Mouse (Mus musculus) left cerebral cortex, adult 18-20 months (tissue): ENCODE results near the gene Slc9a4. TPM values are rescaled to one million over a fixed set of nuclear protein-coding genes. Genes with fewer than 3 reads are reported as not detected.
"Not testable (repeated sequence)": the region's sequence is repeated elsewhere in the genome, so short reads cannot be mapped to it uniquely, and the experiment has no call there.

Experiments used
- DNase-seq, 2 experiments: peaks; one replicate each; pipeline ENCODE4 v3.0.0; 2021 to 2022; ENCODE audit warnings: low spot score in 2 of 2, mixed read lengths in 1 of 2
- long read RNA-seq, 2 experiments: library from polyadenylated mRNA; stranded (forward); transcript quantifications; one replicate each; pipeline ENCODE4 v2.0.0; 2021
- total RNA-seq, 2 experiments: library from RNA; stranded (reverse); gene quantifications; 2 replicates each; pipeline ENCODE4 v1.2.3; 2021

Gene Slc9a4
- under 1 TPM; 0.61 to 0.77 TPM for total RNA-seq
- long read RNA-seq, experiment 1: 0 reads
- long read RNA-seq, experiment 2: 0 reads

DNA sequence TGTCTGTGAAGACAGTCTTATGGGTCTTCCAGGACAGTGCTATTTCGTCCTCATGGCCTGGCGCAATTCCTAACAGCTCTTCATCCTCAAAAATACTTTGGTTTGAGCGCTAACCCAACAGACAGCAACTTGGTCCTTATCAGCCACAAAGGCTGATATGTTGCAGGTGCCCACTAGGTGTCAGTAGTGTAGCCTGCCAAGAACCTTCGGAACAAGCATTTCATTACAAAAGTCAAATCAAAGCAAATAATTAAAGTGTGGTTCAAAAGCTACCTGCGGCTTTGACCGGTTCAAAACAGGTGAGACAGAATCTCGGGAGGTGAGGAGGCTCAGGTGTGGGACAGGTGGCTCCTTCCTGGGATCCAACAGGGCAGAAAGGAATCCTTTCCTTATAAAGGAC lies at the start of gene Slc9a4:
Gene Slc9a4, plus strand, starts transcription at position 298 of the 400 bp plus-strand sequence.
- DNase-seq: peak; percentile 38 to 48

DNA sequence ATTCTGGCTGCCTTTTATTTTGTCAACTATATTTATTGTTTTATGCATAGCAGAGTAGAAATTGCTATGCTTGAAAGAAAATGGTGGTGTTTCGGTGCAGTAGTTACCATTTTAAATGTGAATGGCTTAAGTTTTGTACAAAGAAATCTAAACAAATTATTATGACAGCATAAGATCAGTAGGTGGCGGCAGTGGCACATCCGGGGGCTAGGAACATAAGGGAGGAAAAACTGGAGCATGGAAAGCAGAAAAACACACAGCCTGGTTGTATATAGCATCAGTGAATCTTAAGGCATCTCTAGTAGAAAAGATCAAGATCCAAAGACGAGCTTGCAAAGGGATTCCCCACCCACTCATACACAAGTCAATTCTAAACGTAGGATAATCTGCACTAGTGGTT lies 42.3 kb upstream of the Slc9a4 start:
- DNase-seq: no peak

DNA sequence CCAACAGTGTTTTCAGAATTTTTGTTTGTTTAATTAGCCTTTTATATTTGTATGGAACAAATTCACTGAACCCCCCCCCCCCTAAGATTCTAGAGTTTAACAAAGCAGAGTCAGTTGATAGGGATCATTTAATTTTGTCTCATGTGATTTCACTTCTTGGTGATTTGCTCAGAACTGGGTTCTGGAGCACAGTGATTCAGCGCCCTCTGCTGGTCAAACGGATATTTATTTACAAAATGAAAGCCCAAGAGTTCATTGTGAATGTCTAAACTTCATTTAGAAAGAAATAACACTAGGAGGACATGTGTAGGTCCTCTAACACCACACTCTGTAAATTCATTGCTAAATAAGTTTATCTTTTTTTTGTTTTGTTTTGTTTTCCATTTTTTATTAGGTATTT lies 35.2 kb upstream of the Slc9a4 start:
- peak; percentile 64 to 82 for DNase-seq

DNA sequence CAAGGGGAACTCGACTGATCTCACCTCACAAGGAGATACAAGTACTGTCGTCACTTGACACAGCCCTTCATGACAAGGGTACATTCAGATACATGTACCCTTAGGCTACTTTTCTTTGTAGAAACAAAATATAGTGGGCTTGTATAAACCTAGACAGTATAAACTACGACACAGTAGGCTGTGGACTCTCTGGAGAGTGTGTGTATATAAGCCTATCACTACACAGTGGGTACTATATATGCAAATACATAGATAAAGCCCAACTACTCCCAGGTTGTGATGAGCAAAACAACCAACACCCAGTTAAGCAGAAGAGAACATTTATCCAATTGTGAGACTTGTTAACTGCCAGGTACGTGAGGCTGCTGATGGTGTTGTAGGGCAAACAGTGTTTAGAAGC lies 33.2 kb upstream of the Slc9a4 start:
- DNase-seq: no peak

DNA sequence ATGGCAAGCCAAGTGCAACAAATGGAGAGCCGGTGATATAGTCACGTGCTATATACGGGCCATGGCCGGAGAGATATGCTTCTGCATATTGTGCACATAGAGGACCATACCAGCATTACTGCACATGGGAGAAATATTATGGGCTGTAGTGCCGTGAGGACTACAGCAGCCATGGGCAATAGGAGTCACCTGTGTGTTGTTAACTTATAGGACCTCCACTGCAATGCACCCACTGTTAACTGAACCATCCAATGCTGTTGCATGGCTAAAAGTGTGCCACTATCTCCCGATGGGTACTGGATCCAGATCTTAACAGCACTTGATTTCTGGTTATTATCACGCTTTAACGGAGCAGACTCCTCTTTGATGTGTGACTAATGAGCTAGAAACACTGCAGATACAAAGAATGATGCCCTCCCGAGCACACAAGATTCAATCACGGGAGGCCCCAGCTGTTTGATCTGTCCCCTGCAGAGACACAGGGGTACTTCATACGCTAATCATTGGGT lies 32.8 kb upstream of the Slc9a4 start:
- no peak for DNase-seq

DNA sequence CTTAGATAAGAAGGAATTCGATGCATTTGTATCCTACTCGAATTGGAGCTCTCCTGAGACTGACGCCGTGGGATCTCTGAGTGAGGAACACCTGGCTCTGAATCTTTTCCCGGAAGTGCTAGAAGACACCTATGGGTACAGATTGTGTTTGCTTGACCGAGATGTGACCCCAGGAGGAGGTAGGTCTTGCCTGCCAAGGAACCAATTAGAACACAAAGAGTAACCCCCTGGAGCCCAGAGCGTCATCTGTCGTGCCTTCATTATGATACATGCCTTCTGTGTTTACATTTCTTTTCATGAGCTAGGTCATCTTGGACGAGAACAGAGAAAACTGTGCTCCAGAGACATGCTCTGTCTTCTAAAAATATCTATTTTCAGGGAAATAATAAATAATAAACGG lies 32.1 kb upstream of the Slc9a4 start:
- no peak for DNase-seq

DNA sequence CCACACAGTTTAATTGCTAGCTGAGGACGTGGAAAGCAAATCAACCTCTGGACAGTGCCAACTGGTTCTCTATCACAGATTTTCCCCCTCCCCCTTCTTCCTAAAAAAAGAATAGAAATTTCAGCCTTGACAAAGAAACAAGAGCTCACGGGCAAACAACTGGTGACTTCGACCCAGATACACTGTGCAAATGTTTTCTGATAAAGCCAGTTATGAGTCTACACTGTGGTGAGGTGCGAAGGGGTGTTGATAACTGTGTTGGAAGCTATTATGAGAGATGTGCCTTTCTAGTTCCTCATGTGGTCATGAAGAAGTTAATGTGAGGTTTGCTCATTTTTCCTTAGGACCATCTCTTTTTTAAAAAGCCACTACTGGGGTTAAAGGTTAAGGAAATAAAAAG lies 10.5 kb upstream of the Slc9a4 start:
- no peak for DNase-seq

DNA sequence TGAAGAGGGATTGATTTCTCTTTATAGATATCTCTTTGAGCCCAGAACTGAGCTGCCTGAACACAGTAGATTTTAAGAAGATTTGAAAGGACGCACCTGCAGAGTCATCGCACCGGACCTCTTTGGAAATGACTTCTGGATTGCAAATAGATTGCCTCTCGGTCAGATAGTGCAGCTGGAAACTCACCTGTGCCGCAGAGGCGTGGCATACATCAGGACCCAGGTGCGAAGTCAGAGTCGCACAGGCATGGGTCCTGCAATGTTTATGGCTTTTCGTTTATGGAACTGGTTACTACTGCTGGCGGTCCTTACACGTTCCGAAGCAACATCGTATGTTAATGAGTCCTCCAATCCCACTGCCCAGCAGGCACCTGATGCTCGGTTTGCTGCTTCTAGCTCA lies 388 bp downstream of the Slc9a4 start:
- DNase-seq: no peak

DNA sequence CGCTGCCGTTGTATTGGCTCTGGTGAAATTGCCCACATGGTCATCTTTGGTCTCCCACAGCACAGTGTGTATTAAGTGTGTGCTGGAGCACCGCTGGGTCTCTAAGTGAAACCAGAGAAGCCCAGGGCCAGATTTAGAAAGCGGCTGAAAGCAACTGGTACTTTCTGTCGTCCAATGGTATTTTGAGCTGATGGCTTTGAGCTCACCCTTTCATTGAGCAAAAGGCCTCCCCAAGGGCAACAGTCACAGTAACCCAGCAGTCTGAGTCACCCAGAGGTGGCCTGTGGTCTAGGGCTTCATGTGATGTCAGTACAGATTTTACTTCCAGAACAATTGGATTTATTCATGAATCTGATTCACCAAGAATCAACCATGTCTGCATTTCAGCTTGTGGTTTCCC lies 6.9 kb downstream of the Slc9a4 start:
- no peak for DNase-seq

DNA sequence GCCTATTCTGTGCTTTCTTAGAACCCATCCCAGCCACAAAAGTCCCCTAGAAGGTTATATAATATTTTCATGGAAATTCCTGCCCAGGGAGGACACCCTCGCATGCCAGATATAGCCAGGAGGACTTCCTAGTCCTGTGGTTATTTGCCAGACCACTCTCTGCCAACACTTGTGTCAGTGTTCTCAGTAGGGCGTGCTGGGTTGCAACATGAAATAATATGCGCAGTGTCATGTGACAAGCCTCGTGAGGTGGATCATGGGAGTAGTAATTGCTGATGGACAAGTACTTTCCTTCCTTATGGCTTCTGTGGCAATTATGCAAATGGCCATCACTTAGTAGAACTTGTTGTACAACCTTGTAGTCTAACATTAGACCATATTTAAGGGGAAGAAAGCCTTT lies 11.1 kb downstream of the Slc9a4 start:
- DNase-seq: no peak

DNA sequence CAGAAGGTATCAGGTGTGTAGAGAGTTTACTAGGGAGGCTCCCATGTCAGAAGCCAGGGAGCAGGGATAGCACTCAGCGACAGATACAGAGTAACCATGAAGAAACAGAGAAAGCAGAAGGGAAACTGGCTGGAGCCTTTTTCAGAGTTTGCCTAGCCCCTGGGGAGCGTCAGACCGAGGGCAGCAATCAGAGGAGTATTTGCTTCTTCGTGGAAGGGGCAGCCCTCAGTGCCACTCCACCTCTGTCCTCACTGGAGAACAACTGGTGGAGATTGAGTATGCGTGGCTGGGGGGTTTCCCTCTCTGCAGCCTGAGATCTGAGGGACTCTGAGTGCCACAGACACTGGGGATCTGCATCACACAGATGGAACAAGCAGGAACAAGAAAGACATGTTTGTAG lies 17.9 kb downstream of the Slc9a4 start:
- DNase-seq: no peak

DNA sequence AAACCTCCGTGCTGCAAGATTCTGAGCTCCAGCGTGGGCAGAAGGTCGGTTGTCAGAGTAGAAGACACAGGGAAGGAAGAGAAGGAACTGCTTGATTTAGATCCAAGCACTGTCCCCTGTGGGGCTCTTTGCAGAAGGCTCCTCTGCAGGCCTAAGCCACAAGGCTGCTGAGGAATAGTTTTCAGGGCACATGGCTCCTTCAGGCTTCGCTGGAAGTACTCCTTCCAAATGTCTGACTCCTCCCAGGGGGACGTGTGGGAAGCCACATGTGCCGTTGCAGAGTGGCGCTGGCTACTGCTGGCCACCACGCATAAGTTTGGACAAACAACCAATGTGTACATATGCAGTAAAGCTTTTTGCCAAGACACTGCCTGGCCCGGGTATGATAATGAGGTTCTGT lies 19.8 kb downstream of the Slc9a4 start:
- not testable (repeated sequence) for DNase-seq

DNA sequence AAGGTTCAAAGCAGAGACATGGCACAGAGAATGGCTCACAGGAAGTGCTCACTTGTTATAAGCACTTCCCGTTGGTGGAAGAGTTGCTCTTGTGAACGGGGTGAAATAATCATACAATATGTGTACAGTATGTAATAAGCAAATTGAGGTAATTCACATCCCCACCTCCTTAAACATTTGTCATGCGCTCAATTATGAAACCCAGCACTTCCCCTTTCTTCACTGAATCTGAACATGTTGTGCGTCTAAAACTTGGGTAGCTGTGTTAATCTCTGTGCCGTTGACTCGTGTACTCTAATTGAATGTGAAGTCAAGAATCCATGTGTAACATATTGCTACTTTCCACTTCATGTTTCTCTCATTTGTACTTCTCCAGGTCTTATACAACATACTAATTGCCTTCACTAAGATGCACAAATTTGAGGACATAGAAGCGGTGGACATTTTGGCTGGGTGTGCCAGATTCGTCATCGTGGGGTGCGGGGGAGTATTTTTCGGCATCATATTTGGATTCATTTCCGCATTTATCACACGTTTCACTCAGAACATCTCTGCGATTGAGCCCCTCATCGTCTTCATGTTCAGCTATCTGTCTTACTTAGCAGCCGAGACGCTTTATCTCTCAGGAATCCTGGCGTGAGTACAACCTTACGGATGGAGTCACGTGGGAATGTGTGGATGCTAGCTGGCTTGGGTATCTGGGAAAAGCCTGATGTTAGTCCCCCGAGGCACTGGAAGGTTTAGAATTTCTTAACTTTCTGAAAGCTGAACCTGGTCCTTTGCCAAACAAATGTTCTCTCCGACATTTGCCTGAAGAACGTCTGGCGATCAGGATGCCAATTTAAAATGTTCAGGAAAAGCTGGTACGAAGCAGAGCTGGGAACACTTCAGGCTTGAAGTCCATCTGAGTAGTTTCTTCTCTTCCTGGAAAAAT lies 20.8 kb downstream of the Slc9a4 start:
- DNase-seq: peak; percentile 47 to 55

DNA sequence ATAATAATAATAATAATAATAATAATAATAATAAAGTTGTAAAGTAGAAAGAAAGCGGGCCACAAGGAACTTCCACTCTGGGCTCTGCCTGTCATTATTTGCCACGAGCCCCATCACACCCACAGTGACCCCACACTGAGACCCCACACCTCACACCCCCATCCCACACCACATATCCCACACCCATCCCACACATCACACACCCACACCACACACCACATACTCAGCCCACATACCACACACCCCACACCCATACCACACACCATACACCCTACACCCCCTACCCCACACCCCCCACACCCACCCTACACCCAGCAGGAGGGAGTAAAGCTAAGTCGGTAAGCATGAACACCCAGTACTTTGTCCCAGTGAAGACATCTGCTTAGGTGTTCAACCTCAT lies 21.6 kb downstream of the Slc9a4 start:
- no peak for DNase-seq

DNA sequence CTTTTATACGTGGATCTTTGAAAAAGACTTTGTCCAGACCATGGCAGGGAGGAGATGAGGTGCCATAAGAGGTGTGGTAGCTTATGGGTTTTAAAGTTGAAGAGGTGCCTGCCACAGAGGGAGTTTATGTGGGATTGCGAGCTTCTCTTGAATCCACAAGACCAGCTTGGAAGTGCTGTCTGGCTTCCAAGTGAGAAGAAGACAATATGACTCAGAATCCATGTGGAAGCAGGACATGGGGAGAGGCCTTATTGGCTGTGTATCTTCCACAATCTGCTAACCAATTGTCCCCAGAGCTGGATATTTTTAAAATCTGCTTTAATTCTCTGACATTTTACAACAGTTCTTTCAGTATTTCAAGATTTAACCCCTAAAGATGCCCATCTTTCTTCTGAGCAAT lies 33.3 kb downstream of the Slc9a4 start:
- DNase-seq: no peak

DNA sequence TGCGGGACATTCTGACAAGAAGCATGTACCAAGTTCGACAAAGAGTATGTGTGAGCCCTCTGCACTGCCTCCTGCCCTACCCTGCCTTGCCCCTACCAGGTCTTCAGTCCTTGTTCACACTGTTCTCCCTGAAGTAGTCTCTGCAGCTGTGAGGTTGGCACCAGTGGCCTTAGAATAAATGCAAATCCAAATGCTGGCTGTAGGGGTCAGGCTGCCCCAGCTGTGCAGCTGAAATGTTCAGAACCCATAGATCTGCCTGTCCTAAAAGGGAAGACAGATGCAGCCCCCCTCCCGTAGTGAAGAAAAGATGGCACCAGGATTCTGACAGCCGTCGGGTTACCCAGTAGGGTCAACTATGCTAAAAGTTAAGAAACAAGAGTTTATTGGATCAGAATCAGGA lies 39.2 kb downstream of the Slc9a4 start:
- DNase-seq: no peak

DNA sequence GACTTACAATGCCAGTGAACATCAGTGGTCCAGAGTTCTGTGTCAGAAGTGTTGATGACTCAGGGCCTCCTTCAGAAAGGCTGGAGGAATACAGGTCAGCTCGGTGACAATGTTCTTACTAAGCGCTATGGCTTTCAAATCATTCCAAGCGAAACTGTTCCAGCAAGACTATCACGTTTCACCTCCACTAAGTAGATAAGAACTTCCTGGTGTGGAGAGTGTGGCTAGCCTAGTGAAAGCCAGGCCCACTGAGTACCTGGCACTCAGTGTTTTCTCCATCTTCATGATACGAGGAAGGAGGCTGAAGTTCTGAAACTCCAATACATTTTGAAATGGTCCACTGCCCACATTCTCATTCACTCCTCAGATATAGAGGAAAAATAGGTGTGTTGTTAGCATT lies 40.0 kb downstream of the Slc9a4 start:
- no peak for DNase-seq

DNA sequence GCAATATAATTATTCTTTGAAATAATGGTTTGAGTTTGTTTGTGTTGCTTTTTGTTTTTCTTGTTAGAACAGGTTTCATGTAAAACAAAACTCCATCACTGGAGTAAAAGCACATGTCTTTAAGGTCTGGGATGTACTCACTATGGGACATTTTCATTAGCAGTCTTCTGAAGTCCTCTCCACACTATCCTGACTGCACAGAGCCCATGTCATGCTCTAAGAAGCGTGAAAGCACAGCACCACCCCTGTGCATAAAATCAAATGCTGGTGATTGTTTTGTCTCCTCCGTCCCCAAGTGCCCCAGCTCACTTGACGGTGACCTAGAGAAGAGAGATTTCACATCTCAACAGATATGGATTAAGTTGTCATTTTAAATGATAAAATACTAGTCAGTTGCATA lies 45.1 kb downstream of the Slc9a4 start:
- no peak for DNase-seq

DNA sequence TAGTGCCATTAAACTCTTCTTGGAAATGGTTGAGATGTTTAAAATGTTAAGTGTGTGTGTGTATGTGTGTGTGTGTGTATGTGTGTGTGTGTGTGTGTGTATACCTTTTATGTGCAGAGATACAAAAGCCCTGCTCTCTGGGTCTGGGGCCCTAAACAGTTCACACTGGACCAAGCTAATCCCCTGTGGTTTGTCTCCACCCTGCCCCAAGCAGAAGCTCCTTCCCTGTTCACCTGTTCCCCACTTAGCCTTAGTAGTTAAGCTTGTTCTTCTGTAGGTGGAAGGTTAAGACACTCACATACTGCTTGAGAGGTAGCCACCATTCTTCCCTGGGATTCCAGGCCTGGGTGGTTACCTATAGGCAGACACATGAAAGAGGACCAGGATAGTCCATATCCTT lies 47.1 kb downstream of the Slc9a4 start:
- no peak for DNase-seq

DNA sequence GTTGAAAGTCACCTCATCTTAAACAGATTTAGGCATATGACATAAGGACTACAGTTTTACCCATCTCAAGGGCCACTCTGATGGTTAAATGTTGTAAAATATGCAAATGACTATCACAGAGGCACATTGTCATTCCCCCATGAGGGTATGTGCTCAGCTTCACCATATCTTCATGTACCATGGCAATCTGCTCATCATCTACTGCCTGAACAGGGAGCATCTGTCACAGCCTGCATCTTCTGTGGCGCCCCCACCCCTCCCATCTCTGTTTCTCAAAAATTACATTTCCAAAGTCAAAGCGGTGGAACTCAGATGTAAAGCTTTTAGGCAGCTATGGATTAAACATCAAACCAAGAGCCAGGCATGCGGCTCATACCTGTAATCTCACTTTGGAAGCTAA lies 48.6 kb downstream of the Slc9a4 start:
- no peak for DNase-seq

DNA sequence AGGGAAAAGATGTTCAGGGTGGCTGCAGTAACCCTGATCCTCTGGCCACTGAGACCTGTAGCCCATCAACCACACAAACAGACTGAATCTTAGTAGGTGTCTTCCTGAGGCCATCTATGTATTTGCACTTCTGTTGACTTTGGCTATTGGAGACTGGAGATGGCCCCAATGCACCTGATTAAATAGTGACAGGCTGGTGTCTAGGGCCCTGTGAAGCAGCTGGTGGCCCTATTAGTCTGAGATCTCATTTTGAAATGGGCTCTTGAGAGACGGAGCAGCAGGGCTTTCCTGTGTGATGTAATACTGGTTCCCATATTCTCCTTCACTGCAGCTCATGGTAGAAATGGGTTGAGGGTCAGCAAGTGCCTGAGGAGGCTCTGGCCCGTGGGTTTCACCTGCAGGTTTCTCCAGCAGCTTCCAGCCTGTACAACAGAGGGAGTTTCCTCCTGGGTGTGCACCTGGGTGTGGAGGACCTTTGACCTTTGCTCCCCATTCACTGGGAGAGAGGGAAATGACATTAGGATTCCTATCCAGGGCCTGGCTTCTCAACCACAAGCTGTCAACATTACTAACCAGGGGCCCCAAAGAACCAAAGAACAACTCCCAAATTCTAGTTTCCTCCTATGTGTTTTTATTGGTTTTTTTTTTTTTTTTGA lies 52.7 kb downstream of the Slc9a4 start:
- no peak for DNase-seq

DNA sequence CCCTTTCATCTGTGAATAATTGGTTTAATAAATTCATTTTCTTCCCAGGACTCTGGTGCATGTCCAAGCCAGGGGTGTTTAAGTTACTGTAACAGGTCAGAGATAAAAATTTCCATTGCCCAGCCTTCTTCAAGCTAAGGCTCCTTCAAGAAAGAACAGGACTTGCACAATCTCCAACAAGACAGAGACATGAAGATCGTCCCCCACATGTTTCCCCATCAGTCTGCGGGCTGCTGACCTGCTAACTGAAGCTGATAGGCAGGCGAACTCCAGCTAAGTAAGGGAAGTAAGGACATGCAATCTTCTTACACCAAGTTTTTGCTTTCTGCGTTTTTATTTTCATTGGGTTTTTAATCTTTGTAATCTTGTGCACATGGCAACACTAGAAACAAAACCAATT lies 54.7 kb downstream of the Slc9a4 start:
- DNase-seq: no peak
